Mouse (Mus musculus) CH12.LX (cell line): ENCODE measurements around the gene Mamstr. TPM values are rescaled to one million over a fixed set of nuclear protein-coding genes. Genes with fewer than 3 reads are reported as not detected.

Experiments used
- DNase-seq: peaks from one replicate; pipeline ENCODE4 v3.0.0-alpha.2; 2013; ENCODE audit errors: extremely low read depth
- H3K27ac ChIP-seq: 2 replicates; pipeline ENCODE4 v1.5.1; 2012; ENCODE audit warnings: low read depth, mild to moderate bottlenecking, control low read depth, moderate library complexity; ENCODE audit not compliant: insufficient read depth
- H3K27me3 ChIP-seq: replicated peaks from 2 replicates; pipeline ENCODE3; 2012; ENCODE audit warnings: inconsistent platforms
- H3K36me3 ChIP-seq, 2 experiments: replicated peaks in 1 of 2; 2 replicates each; pipeline versions ENCODE3 to v1.6.1; 2012; ENCODE audit warnings: inconsistent platforms in 1 of 2, low read length in 1 of 2, mild to moderate bottlenecking in 1 of 2, mixed read lengths in 1 of 2, moderate library complexity in 1 of 2; ENCODE audit not compliant: control insufficient read depth in 1 of 2, insufficient read depth in 1 of 2
- H3K4me1 ChIP-seq, 2 experiments: 2 replicates each; pipeline ENCODE4 v1.6.1; 2012; ENCODE audit warnings: inconsistent platforms in 1 of 2, moderate library complexity in 1 of 2; ENCODE audit not compliant: insufficient read depth in 2 of 2, control insufficient read depth in 1 of 2
- H3K4me2 ChIP-seq: 2 replicates; pipeline ENCODE4 v1.6.1; 2012; ENCODE audit warnings: low read depth, mild to moderate bottlenecking, control low read depth; ENCODE audit not compliant: poor library complexity, insufficient read depth, severe bottlenecking
- H3K4me3 ChIP-seq, 3 experiments: fragments of 150-350 bp in 1 of 3; sonication (generic) in 1 of 3; replicated peaks in 1 of 3; 2 replicates each; pipeline versions ENCODE3 to v1.5.1; 2011 to 2012; ENCODE audit warnings: low read depth in 2 of 3, low read length in 2 of 3, mild to moderate bottlenecking in 2 of 3, moderate library complexity in 2 of 3, control low read depth in 1 of 3, improper control_type of control experiment in 1 of 3, inconsistent platforms in 1 of 3, mixed read lengths in 1 of 3; ENCODE audit not compliant: poor library complexity in 1 of 3
- H3K79me2 ChIP-seq: replicated peaks from 2 replicates; pipeline ENCODE4 v1.6.1; 2012; ENCODE audit warnings: mild to moderate bottlenecking, moderate library complexity; ENCODE audit not compliant: control insufficient read depth, poor library complexity, insufficient read depth, severe bottlenecking; ENCODE audit errors: extremely low read depth
- H3K9ac ChIP-seq: 2 replicates; pipeline ENCODE4 v1.6.1; 2012; ENCODE audit warnings: low read depth, mild to moderate bottlenecking, control low read depth, moderate library complexity; ENCODE audit not compliant: insufficient read depth
- H3K9me3 ChIP-seq: replicated peaks from 2 replicates; pipeline ENCODE3; 2012; ENCODE audit warnings: low read length, inconsistent platforms, mixed read lengths
- BHLHE40 ChIP-seq: IDR thresholded peaks from 2 replicates; pipeline ENCODE4 v1.6.1; 2011; ENCODE audit warnings: mild to moderate bottlenecking, low read depth, low read length, improper control_type of control experiment
- CHD1 ChIP-seq: IDR thresholded peaks from 2 replicates; pipeline ENCODE4 v1.6.1; 2012; ENCODE audit warnings: low read depth, low read length, improper control_type of control experiment, inconsistent platforms
- CTCF ChIP-seq, 2 experiments: IDR thresholded peaks in 1 of 2; conservative IDR thresholded peaks in 1 of 2; 2 replicates each; pipeline ENCODE4 v1.5.1; 2011 to 2012; ENCODE audit warnings: low read depth in 2 of 2, low read length in 2 of 2, improper control_type of control experiment in 1 of 2, inconsistent platforms in 1 of 2, mild to moderate bottlenecking in 1 of 2, moderate library complexity in 1 of 2
- E2F4 ChIP-seq: IDR thresholded peaks from 2 replicates; pipeline ENCODE4 v1.6.1; 2011; ENCODE audit warnings: low read depth, low read length, improper control_type of control experiment; ENCODE audit not compliant: insufficient replicate concordance
- ETS1 ChIP-seq: conservative IDR thresholded peaks from 2 replicates; pipeline ENCODE4 v1.6.1; 2012; ENCODE audit warnings: low read depth, mild to moderate bottlenecking, inconsistent platforms, low read length, improper control_type of control experiment, moderate library complexity
- GABPA ChIP-seq: IDR thresholded peaks from 2 replicates; pipeline ENCODE4 v1.6.1; 2012; ENCODE audit warnings: low read depth, low read length, improper control_type of control experiment, inconsistent platforms; ENCODE audit not compliant: insufficient replicate concordance
- JUND ChIP-seq: conservative IDR thresholded peaks from 2 replicates; pipeline ENCODE4 v1.6.1; 2011; ENCODE audit warnings: low read depth, low read length, improper control_type of control experiment
- KAT2A ChIP-seq: IDR thresholded peaks from 2 replicates; pipeline ENCODE4 v1.6.1; 2012; ENCODE audit warnings: low read length, improper control_type of control experiment, inconsistent platforms; ENCODE audit not compliant: insufficient replicate concordance
- MAZ ChIP-seq: IDR thresholded peaks from 2 replicates; pipeline ENCODE4 v1.6.1; 2012; ENCODE audit warnings: low read depth, mild to moderate bottlenecking, inconsistent platforms, low read length, improper control_type of control experiment, moderate library complexity
- MXI1 ChIP-seq: IDR thresholded peaks from 2 replicates; pipeline ENCODE4 v1.6.1; 2011; ENCODE audit warnings: mild to moderate bottlenecking, low read depth, low read length, improper control_type of control experiment
- MYC ChIP-seq: IDR thresholded peaks from 2 replicates; pipeline ENCODE4 v1.6.1; 2011; ENCODE audit warnings: low read depth, mild to moderate bottlenecking, improper control_type of control experiment, low read length
- NRF1 ChIP-seq: IDR thresholded peaks from 2 replicates; pipeline ENCODE4 v1.6.1; 2014; ENCODE audit warnings: low read depth, mild to moderate bottlenecking, inconsistent platforms, low read length, improper control_type of control experiment, moderate library complexity
- PAX5 ChIP-seq: IDR thresholded peaks from 2 replicates; pipeline ENCODE4 v1.6.1; 2012; ENCODE audit warnings: low read length, inconsistent platforms, mixed read lengths
- POLR2A ChIP-seq: IDR thresholded peaks from 2 replicates; pipeline ENCODE4 v1.6.1; 2011; ENCODE audit warnings: low read depth, mild to moderate bottlenecking, improper control_type of control experiment, low read length
- TBP ChIP-seq: conservative IDR thresholded peaks from 2 replicates; pipeline ENCODE4 v1.6.1; 2011; ENCODE audit warnings: low read depth, low read length, improper control_type of control experiment
- TCF12 ChIP-seq: IDR thresholded peaks from 2 replicates; pipeline ENCODE4 v1.6.1; 2014; ENCODE audit warnings: low read depth, mild to moderate bottlenecking, inconsistent platforms, low read length, improper control_type of control experiment
- USF2 ChIP-seq: conservative IDR thresholded peaks from 2 replicates; pipeline ENCODE4 v1.6.1; 2011; ENCODE audit warnings: low read depth, low read length, improper control_type of control experiment
- ZC3H11A ChIP-seq: IDR thresholded peaks from 2 replicates; pipeline ENCODE4 v1.6.1; 2012; ENCODE audit warnings: low read depth, mild to moderate bottlenecking, inconsistent platforms, low read length, improper control_type of control experiment
- ZKSCAN1 ChIP-seq: IDR thresholded peaks from 2 replicates; pipeline ENCODE4 v1.6.1; 2012; ENCODE audit warnings: low read depth, inconsistent platforms, low read length, improper control_type of control experiment, borderline replicate concordance
- ZMIZ1 ChIP-seq: IDR thresholded peaks from 2 replicates; pipeline ENCODE4 v1.6.1; 2012; ENCODE audit warnings: low read depth, mild to moderate bottlenecking, inconsistent platforms, low read length, improper control_type of control experiment
- ZNF384 ChIP-seq: IDR thresholded peaks from 2 replicates; pipeline ENCODE4 v1.6.1; 2012; ENCODE audit warnings: low read depth, low read length, improper control_type of control experiment, inconsistent platforms
- dilution Hi-C: fragments of 300-500 bp; cut with MboI; formaldehyde crosslinking; loops from 2 replicates; pipeline ENCODE4 v1.14.3; 2020; ENCODE audit warnings: low sequenced_read_pairs; ENCODE audit not compliant: extremely low pct_unique_long_range_greater_than_20kb, extremely low pct_ligation_motif_present
- in situ Hi-C: fragments of 300-500 bp; cut with MboI; formaldehyde crosslinking; loops from 3 replicates; pipeline ENCODE4 v1.14.3; 2019; ENCODE audit warnings: low sequenced_read_pairs, low pct_ligation_motif_present, low pct_unique_long_range_greater_than_20kb, mixed read lengths
- polyA plus RNA-seq: library from polyadenylated mRNA; unstranded; fragments of >175 nt; gene quantifications from 2 replicates; pipeline ENCODE4 v1.2.1, GENCODE M21; 2012; ENCODE audit warnings: low read depth; ENCODE audit not compliant: insufficient read length
- total RNA-seq, 2 experiments: library from RNA; depleted of rRNA; stranded (reverse); fragments of 300-350 nt in 1 of 2; fragments of >200 nt in 1 of 2; gene quantifications; 2 replicates each; pipeline ENCODE4 v1.2.3; 2012 to 2014

Gene Mamstr
- total and polyA plus RNA-seq, 3 experiments, result 0.17 to 0.31 TPM; not detected in 1

- DNase-seq, result no peak
- dilution Hi-C loops, result no loop called here
- Histone ChIP-seq H3K4me1 (peaks cover 0 to 43% of the 10 kb centered on the region in 2 experiments; a peak in 3 of 4 replicates), H3K9me3 (peaks cover 14% of the 10 kb centered on the region), H3K4me2 (no peak overlapping the region), H3K27me3 (no peaks in the 10 kb centered on the region), H3K4me3 (no peak overlapping the region), H3K27ac (no peak overlapping the region), H3K36me3 (peaks cover 0 to 7% of the 10 kb centered on the region in 2 experiments), H3K79me2 (no peaks in the 10 kb centered on the region), H3K9ac (no peak overlapping the region)
- TF ChIP-seq GABPA (no peak), CTCF (conservative IDR thresholded peaks at IDR 0.05 in 1 of 2, IDR thresholded peaks at IDR 0.05 in 1 of 2; ENCODE audit: low read depth in 2 of 2, low read length in 2 of 2) (no peak), ZC3H11A (no peak), ZMIZ1 (no peak), MYC (no peak), BHLHE40 (no peak), USF2 (no peak)
- in situ Hi-C loops, result no loop called here
These were observed 40.6 kb upstream of the Mamstr start for GRCm38 (mm10) chr7:45598960-45599879.

GRCm38 (mm10) chr7:45605704-45606289, 34.0 kb upstream of the Mamstr start:
- Histone ChIP-seq H3K4me2 (no peak overlapping the region), H3K9me3 (no peaks in the 10 kb centered on the region), H3K4me3 (no peak overlapping the region), H3K9ac (no peak overlapping the region), H3K36me3 (no peaks in the 10 kb centered on the region)
- in situ Hi-C loops, result no loop called here
- TF ChIP-seq BHLHE40, result no peak
- TF ChIP-seq, all 38 proteins: peak for 0
- H3K27me3 ChIP-seq, result no peaks in the 10 kb centered on the region
- no peak for DNase-seq
- H3K79me2 ChIP-seq, result no peaks in the 10 kb centered on the region
- dilution Hi-C loops, result no loop called here
- no peak overlapping the region for H3K27ac ChIP-seq
- H3K4me1 ChIP-seq, result peaks cover 0 to 30% of the 10 kb centered on the region in 2 experiments; a peak in 2 of 4 replicates

- Histone ChIP-seq H3K79me2 (no peaks in the 10 kb centered on the region), H3K4me3 (no peak overlapping the region), H3K4me1 (peaks cover 0 to 27% of the 10 kb centered on the region in 2 experiments; a peak in 2 of 4 replicates), H3K9me3 (no peaks in the 10 kb centered on the region), H3K27me3 (no peaks in the 10 kb centered on the region), H3K36me3 (no peaks in the 10 kb centered on the region), H3K4me2 (no peak overlapping the region), H3K9ac (no peak overlapping the region), H3K27ac (no peak overlapping the region)
- no peak for DNase-seq
- in situ Hi-C loops (no loop called here), dilution Hi-C loops (no loop called here)
- TF ChIP-seq TCF12, result no peak
- TF ChIP-seq CHD1, result no peak
- TF ChIP-seq E2F4, result no peak
- no peak for TF ChIP-seq MXI1
- TF ChIP-seq BHLHE40, result no peak
- TF ChIP-seq GABPA, result no peak
- TF ChIP-seq MAZ, result no peak
- TF ChIP-seq CTCF (conservative IDR thresholded peaks at IDR 0.05 in 1 of 2, IDR thresholded peaks at IDR 0.05 in 1 of 2; ENCODE audit: low read depth in 2 of 2, low read length in 2 of 2), result no peak
- TF ChIP-seq USF2, result no peak
- no peak for TF ChIP-seq JUND
- no peak for TF ChIP-seq ZNF384
- TF ChIP-seq POLR2A, result no peak
- no peak for TF ChIP-seq PAX5
- no peak for TF ChIP-seq TBP
- no peak for TF ChIP-seq MYC
- no peak for TF ChIP-seq KAT2A
- no peak for TF ChIP-seq ETS1
- TF ChIP-seq NRF1, result no peak
- no peak for TF ChIP-seq ZC3H11A
- TF ChIP-seq ZKSCAN1, result no peak
These were observed 30.3 kb upstream of the Mamstr start for GRCm38 (mm10) chr7:45609511-45609910.
